Mouse (Mus musculus): ENCODE measurements around the gene Bicdl1. TPM values are rescaled to one million over a fixed set of nuclear protein-coding genes. Genes with fewer than 3 reads are reported as not detected.

Gene Bicdl1
- polyA plus RNA-seq, 1 experiment = 46.5 TPM

- DNase-seq (ENCODE audit: low spot score) = no peak
These were observed 4.8 kb downstream of the Bicdl1 start for GRCm38 (mm10) chr5:115726581-115726980.

- no peak for DNase-seq (ENCODE audit: low spot score)
These were observed 5.4 kb downstream of the Bicdl1 start for GRCm38 (mm10) chr5:115726019-115726418.

DNA sequence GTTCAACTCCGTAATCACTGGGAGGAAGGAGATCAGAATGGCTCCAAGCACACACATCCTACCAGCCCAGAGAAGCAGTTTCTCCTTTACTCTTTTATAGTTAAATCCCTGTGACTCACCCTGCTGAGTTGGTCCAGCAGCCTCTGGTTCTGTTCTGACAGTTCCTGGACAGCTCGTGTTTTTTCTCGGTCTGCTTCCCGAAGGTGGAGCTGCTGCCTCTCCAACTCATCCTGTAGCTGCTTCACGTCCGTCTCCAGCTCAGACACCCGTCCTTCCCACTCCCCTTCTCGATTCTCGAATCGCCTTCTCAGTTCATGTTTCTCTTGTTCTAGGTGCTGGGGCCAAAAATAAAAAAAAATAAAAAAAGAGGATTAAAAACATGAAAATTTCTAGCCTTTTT lies 7.0 kb downstream of the Bicdl1 start:
- no peak for DNase-seq (ENCODE audit: low spot score)

DNA sequence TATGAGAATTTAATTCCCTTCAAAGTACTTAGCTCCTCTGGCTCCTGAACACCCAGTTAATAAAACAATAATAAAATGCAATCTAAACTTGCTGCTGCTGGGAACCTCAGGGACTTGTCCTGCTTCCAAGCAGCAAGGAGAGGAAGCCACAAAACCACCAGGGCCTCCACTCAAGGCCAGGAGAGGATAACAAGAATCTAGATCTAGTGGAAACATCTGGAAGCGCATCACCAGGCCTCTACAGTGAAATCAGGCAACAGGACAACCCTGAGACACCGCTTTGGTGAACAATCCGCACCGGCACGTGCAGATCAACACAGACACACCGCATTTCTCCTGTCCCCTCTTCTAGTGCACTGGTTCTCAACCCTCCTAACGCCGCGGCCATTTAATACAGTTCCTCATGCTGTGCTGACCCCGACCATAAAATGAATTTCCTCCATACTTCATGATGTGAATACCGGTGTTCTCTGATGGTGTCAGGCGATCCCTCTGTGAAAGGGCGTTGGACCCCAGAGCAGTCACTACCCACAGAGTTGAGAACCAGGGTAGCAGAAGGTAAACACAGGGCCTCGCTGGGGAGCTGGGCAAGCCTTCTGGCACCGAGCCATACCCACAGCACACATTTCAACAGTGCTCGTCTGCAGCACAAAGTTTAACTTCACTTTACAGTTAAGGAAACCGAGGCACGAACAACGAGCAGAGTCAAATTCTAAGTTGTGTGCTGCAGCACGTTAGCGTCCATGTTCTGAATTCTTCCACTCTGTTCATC lies 9.0 kb downstream of the Bicdl1 start:
- DNase-seq (ENCODE audit: low spot score) = no peak

GRCm38 (mm10) chr5:115720761-115721160 lies 10.7 kb downstream of the Bicdl1 start:
- DNase-seq (ENCODE audit: low spot score) = no peak

DNA sequence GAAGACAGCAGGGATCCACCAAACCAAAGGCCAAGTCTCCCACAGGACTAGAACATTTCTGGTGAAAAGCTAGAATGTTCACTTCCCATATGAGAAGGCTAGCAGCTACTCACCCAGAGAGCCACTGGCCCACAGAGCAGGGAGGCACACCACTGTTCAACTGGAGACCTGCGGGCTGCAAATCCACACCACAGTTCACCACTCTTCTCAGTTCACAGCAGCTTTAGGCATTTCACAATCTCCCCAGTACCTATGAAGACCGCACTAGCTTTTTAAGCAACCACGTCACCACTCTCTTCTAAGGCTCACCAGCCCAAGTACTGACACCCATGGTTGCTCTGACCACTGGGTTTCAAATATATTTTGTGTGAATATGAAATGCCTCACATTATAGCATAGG lies 13.7 kb downstream of the Bicdl1 start:
- DNase-seq (ENCODE audit: low spot score) = no peak

DNA sequence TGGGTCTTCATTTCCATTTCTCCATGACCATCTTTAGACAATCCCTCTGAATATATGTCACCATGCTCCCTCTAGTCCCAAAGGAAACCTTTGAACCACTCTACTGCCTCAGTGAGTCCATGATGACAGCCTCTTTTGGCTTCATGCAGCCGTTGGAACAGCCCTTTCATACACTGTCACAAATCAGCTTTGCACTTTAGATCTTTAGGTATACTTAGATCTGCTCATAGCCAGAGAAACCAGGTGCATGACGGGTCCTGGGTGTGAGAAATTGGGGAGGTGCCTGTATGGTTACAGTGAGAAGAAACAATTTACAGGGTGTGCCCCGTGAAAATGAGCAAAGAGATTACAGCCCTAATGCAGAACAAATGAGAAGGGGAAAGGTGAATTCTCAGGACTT lies 14.3 kb downstream of the Bicdl1 start:
- no peak for DNase-seq (ENCODE audit: low spot score)

DNA sequence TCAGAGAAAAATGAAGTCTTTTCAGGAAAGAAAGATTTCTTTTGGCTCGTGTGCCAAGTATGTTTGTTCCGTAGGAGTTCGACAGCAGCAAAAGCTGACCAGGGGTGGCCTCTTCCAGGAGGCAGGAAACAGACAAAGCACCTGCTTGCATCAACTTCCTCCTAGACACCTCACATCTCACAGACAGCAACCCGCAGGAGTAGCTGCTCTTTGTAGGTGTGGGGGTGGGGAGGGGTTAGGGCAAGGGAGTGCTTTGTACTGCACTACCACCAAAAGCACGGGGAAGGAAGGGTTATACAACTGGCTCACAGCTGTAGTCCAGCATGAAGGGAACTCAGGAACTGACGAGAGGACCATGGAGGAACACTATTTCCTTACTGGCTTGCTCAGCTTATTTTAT lies 15.0 kb downstream of the Bicdl1 start:
- DNase-seq (ENCODE audit: low spot score) = no peak

DNA sequence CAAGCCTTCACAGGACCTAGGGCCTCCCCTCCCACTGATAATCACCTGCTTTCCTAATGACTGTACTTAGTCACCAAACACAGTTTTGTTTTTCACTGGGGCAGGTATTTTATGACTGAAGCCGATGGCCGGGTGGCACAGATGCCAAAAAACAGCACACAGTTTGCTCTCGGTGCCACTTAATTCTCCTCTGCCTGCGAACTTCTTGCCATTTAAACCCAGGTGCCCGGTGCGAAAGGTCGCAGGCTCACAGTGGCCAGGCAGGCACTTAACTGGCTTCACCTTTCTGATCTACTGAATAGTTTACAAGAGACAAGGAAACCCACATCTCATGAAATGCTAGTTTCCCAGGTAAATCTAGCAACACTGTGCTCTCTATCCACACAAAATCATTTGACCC lies 16.7 kb downstream of the Bicdl1 start:
- DNase-seq (ENCODE audit: low spot score) = no peak

DNA sequence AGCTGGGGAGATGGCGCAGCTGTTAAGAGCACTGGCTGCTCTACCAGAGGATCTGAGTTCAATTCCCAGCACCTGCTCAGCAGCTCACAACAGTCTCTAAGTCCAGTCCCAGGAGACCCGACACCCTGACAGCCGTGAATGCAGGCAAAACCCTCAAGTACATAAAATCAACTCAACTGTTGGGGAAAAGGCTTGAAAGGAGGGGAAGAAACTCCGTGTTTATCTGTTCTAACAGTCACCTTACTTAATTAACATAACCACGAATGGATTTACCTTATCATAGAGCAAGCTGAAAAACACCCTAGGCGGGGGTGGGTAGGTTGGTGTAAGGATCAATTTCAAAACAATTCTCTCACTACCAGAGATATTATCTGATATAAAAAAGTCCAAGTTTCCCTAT lies 18.9 kb downstream of the Bicdl1 start:
- DNase-seq (ENCODE audit: low spot score) = no peak

DNA sequence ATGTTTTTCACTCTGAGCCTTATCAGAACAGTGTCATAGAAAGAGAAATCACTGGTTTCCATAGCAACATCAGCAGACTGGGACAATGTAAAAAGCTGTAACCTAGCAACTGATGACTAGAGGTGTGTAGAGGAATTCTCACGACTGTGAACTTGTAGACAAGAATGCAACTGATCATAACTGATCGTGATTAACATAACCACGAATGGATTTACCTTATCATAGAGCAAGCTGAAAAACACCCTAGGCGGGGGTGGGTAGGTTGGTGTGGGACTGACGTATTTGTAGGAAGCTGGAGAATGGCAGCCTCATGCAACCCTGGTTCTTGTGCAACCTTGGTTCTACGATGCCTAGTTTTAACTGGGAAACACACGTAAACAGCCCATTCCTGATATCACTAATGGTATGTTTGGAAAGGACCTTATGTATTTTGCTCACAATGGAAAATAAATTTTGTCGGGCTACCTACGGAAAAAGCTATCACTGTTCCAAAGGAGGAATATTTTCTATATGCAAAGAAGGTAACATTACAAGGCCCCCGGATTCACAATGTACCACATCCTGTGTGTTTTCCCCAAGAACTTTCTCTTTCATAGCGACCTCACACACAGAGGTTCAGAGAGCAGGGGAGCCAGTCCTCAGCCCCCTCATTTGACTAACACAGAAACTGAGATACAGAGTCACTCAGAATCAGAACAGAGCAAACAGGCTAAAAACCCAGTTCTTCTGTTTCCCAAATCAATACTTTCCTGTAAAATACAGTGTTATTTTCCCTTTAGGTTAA lies 19.6 kb downstream of the Bicdl1 start:
- no peak for DNase-seq (ENCODE audit: low spot score)

GRCm38 (mm10) chr5:115710171-115710570 lies 21.2 kb downstream of the Bicdl1 start:
- DNase-seq (ENCODE audit: low spot score) = no peak

DNA sequence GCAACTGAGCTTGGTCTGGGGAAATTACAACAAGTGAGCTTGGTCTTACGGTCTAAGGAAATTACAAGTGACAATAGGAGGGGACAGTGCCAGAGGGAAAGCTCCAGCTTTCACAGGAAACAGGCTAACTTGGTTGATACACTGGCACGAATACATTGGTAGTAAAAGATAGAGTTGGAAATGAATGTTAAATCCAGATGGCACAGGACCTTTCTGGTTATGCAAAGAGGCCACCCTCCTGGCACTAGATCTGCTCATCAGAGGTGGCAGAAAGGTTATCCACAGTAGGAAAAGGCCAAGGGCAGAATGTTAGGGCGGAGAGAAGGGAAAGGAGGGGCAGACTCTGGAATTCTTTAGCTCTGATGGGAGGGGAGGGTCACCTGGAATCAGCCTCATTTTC lies 22.5 kb downstream of the Bicdl1 start:
- DNase-seq (ENCODE audit: low spot score) = no peak

DNA sequence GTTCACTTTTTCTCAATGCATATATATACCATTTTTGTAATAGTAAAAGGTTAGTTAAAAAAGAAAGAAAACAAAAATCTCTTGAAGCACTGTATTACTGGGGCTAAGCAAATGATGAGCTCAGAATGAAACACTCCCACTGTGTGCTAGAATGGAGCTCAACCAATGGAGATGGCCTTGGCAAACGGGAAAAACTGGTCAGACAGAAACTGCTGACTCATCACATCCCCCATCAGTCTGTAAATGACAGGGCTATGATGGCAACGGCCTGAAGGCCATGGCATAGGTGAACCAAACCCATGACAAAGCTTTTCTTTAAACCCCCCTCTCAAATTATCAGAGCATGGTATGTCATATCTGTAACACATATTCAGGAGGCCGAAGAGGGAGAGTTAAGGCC lies 29.4 kb downstream of the Bicdl1 start:
- no peak for DNase-seq (ENCODE audit: low spot score)

DNA sequence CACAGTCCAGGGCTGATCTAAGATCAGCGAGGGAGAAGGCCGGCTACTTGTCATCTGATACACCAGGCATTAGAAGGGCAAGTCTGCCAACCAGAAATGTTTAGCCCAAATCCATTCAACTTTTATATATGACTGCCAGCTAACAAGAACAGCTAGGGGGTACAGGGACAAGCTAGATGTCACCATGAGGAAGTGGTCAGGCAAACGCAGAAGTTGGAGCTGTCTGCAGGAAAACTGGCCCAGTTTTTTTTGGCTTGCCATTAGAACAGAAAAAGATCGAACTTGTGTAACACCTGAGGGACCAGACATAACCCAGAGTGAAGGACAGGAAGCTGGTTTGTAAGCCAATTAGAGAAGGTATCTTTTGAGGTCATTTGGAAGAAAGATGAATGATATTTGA lies 30.2 kb downstream of the Bicdl1 start:
- DNase-seq (ENCODE audit: low spot score) = no peak

DNA sequence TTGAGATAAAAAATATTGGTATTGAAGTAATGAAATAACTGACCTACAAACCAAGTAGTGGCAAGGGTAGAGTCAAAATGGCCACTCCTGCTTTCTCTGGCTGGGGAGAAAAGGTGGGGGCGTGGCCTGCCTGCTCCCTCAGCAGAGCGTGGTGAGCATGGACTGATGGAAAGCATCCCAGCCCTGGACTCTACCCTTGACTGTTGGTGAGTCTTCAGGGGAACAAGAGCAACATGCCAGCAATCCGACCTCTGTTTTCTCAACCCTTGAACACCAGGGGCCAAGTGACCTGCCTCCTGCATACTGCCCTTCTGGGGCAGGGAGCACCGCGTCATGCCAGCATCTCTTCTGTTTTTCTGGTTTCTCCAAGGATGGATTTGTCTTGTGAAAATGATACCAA lies 34.6 kb downstream of the Bicdl1 start:
- DNase-seq (ENCODE audit: low spot score) = no peak

- no peak for DNase-seq (ENCODE audit: low spot score)
These were observed 36.1 kb downstream of the Bicdl1 start for GRCm38 (mm10) chr5:115695191-115695770.

- no peak for DNase-seq (ENCODE audit: low spot score)
These were observed 38.1 kb downstream of the Bicdl1 start for GRCm38 (mm10) chr5:115693271-115693670.

DNA sequence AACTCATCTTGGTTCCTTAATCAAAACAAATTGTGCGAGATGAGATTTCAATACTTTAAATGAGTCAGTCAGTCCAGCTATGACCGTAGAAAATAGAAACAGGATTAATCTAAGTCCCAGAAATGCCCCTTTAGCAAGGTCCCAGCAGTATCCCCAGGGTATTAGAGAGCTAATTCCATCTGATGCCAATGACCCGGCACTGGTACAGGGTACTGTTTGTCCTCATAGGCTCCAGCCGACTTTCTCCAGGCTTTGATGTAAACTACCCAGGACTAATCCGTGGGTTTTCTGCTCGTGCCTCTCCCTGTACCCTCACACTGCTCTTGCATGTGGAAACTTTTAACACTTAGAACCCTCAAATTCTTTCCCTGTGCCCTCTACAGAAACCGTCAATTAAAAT lies 44.7 kb downstream of the Bicdl1 start:
- no peak for DNase-seq (ENCODE audit: low spot score)

GRCm38 (mm10) chr5:115685126-115685525 lies 46.3 kb downstream of the Bicdl1 start:
- no peak for DNase-seq (ENCODE audit: low spot score)

GRCm38 (mm10) chr5:115671846-115672245 lies 59.6 kb downstream of the Bicdl1 start:
- no peak for DNase-seq (ENCODE audit: low spot score)

DNA sequence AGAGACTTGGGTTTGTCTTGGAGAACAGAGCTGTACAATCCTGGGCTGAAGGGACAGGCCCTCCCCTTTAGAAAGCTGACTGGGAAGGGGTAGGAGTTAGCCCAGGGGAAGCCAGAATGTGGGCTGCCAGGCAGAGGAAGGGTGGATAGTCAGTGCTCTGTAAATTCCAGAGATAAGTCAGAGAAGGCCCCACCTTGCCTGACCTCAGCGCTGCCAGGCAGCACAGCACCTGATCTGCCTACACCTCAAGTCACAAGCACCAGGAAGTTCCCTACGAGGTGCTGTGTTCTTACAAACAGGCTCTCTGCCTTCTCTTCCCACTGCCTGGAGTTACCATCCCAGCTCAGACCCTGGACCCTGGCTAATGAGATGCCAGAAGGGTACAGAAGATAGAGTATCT lies 61.0 kb downstream of the Bicdl1 start:
- DNase-seq (ENCODE audit: low spot score) = no peak

GRCm38 (mm10) chr5:115669974-115670373 lies 61.4 kb downstream of the Bicdl1 start:
- DNase-seq (ENCODE audit: low spot score) = no peak
